Mouse (Mus musculus): Measurements from ENCODE around the gene N4bp3.

Gene N4bp3

DNA sequence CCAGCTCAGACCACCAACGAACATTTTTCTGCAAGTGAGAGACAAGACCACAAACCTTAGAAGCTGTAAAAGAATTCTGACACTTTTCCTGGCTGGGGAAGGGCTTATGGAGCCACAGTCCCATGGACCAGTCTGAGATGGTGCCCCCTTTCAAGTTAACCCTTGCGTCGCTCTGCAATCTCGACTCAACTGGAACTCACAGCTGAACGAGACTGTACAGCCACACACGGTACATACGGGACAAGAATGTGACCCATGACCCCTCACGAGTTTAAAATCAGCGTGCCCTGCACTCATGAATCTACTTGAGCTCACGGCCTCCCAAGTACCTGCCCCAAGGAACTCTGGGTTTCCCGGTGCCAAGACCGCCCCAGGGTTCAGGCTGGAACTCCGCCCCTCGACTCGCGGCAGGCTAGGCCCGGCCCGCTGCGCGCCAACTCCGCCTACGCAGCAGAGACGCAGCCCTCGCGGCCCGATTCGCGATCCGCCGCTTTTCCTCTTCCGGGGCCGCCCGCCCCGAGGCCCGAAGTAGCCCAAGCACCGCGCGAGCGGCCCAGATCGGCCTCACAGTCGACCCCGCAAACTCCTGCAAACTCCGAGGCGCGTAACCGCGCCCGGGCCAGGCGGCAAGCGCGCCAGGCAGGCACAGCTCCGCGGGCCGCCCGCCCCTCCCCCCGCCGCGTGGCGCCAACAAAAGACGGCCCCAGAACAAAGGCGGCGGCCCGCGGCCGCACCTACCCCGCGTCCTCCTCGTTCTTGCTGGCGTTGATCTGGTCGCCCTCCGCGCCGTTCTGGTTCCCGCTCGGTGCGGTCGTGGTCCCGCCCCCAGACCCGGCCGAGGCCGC is 44.8 kb downstream of the N4bp3 start:
- in situ Hi-C loops (cut with MboI, MseI), result loop anchor here (10.0 kb wide), 1 partner anchor 1689 kb away; no protein-coding TSS in a partner anchor

DNA sequence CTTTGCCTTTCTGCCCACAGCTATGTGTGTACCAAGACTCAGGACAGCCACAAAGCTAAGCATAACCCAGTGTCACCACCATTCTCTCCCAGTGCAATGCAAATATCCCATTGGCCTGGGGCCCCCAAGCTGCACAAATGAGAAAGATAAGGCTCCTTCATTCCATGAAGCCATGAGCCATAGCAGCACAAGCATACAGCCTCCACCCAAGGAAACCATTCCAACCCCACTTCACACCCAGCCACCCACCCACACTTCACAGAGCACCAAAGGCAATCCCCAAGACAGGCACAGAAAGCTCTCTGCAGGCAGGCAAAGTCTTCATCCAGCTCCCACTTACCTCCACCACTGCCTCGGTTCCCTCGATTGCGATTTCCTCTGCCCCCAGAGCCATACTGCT is 48.4 kb downstream of the N4bp3 start:
- in situ Hi-C loops (cut with MboI, MseI), result loop anchor here (10.0 kb wide), 1 partner anchor 1693 kb away; no protein-coding TSS in a partner anchor

DNA sequence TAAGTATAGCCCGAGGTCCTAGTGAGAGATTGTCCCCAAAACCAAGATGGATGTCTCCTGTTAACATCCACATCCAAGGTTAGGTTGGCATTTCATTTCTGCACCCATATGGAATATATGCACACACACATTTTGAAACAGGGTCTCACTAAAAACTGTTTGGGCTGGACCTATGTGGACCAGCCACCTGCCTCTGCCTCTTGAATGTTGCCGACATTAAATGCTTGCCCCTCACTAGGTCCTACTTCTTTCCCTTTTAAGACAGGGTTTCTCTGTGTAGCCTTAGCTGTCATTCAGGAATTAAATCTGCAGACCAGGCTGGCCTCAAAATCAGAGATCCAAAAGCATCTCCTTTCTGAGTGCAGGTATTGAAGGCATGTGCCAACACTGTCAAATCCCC is 53.1 kb downstream of the N4bp3 start:
- in situ Hi-C loops (cut with MboI, MseI), result no loop called here

DNA sequence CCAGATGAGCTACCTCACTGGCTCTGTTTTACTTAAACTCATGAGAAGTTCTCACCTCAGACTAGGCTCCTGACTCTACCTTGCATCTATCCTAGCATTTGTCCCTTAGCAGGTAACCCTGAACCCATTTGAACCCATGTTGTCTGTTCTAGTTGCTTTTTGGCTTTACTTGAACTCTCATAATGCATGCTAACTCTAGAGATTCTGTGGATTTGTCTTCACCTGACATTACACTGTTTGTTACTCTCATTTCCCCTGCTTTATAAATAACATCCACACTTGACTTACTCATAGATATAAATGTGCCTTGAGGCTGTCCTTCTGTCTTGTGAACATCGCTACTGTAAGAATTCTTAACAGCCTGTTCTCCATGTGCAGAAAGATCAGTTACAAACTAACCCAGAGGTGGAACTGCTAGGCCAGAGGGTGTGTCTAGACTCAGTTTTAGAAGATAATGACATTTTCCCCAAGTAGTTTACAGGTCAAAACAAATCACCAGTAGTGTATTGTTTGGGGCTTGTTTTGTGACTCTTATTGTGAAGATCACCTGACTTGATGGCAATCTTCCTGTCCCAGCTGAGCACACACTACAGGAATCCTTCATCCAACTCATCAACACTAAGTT is 55.1 kb downstream of the N4bp3 start:
- in situ Hi-C loops (cut with MboI, MseI), result no loop called here

DNA sequence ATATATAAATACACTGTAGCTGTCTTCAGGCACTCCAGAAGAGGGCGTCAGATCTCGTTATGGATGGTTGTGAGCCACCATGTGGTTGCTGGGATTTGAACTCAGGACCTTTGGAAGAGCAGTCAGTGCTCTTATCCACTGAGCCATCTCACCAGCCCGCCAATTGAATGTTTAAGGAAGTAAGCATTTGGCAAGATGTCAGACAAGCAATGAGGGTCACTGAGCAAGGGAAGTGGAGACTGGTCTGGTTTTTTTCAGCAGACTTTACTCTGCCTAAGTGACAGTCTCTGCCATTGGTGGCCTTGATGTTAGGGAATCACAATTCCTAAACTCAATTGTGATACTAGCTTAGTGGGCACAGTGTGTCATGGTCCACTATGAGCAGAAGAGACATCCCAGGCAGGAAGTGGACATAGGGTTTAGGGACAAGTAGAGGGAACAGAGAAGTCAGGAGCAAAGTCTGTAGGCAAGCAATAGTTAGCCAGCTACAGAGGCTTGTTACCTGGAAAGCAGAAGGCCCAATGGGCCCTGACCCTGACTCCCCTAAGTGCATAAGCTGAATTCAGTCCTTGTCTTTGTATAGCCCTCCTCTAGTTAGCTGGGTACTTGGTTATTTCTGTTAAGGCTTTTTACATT is 55.8 kb downstream of the N4bp3 start:
- in situ Hi-C loops (cut with MboI, MseI), result no loop called here

DNA sequence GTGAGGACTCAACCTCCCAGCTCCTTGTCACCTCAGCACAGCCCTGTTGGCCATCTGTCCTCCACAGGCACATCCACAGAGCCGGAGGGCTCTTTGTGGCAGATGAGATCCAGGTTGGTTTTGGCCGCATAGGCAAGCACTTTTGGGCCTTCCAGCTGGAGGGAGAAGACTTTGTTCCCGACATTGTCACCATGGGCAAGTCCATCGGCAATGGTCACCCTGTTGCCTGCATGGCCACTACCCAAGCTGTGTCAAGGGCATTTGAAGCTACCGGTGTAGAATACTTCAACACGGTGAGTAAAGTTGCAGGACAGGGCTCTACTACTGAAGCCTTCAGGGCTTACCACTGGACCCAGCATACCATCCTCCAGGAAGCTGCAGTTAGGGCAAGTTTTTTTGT is 56.8 kb downstream of the N4bp3 start:
- in situ Hi-C loops (cut with MboI, MseI), result no loop called here

DNA sequence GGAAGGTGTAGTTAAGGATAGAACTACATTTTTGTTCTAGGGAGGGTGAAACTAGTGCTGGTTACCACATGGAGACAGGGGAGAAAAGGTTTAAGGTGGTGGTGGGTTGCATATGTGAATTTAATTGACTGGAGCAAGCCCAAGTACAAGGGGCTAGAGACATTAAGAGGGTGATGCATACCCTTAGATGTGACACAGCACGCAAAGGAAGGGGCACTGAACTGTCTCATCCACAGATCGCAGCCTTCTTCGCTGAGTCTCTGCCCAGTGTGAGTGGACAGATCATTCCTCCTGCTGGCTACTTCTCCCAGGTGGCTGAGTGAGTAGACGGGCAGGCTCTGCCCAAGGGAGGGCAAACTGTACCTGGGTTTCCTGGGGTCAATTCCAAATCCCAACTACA is 57.3 kb downstream of the N4bp3 start:
- in situ Hi-C loops (cut with MboI, MseI), result no loop called here
